ENCODE assay signal across 10 mouse cellular contexts in genomic region chr13:94882221-94882620, GRCm38 (mm10). TPM values are rescaled to one million over a fixed set of nuclear protein-coding genes. Genes with fewer than 3 reads are reported as not detected.
DNase-seq lines count a peak whose midpoint lies in the region; ATAC-seq and TF ChIP-seq lines count a peak whose summit lies in the region.
"Had no signal": no experiment of that assay in that cellular context is flagged by ENCODE, and none has a peak within 500 bp of the region (broad histone marks: within the 10 kb centered on the region; RNA-seq: fewer than 3 reads in every experiment).

No protein-coding gene starts in this region.

- no peak overlapping the region for H3K27ac ChIP-seq in heart, embryonic 14.5 days (replicated peaks in 1 of 2; ENCODE audit: control insufficient read depth in 1 of 2, insufficient read depth in 1 of 2, low read depth in 2 of 2, low read length in 2 of 2)
- no peak overlapping the region for H3K27ac ChIP-seq in heart, embryonic 10.5 days
- no peak overlapping the region for H3K27ac ChIP-seq in spleen, adult 2 months (ENCODE audit: insufficient read depth, low read length)
- H3K27ac ChIP-seq in liver, embryonic 13.5 days = no peak overlapping the region
- H3K27ac ChIP-seq: lung, embryonic 15.5 days had no signal

- TF ChIP-seq POLR2A in spleen, adult 2 months (IDR thresholded peaks at IDR 0.05; ENCODE audit: low read depth, low read length) = no peak

- no peaks in the 10 kb centered on the region for H3K36me3 ChIP-seq in heart, embryonic 14.5 days (ENCODE audit: control insufficient read depth, insufficient read depth, low read length)
- no peaks in the 10 kb centered on the region for H3K36me3 ChIP-seq in heart, embryonic 10.5 days
- H3K36me3 ChIP-seq in spleen, adult 2 months (ENCODE audit: control insufficient read depth, insufficient read depth, low read length) = no peaks in the 10 kb centered on the region
- no peaks in the 10 kb centered on the region for H3K36me3 ChIP-seq in liver, embryonic 13.5 days
- H3K36me3 ChIP-seq: lung, embryonic 15.5 days had no signal

- H3K9ac ChIP-seq in heart, embryonic 14.5 days (ENCODE audit: low read length) = no peak overlapping the region
- no peak overlapping the region for H3K9ac ChIP-seq in liver, embryonic 13.5 days
- H3K9ac ChIP-seq: lung, embryonic 15.5 days had no signal

- 2% methylated on average over 10 of the region's 10 CpGs for WGBS in heart, embryonic 14.5 days
- 3% methylated on average over 10 of the region's 10 CpGs for WGBS in heart, embryonic 10.5 days
- WGBS in spleen, adult 2 months = 9% methylated on average over 10 of the region's 10 CpGs
- 4% methylated on average over 10 of the region's 10 CpGs for WGBS in liver, embryonic 13.5 days (ENCODE audit: insufficient replicate concordance)

- H3K4me2 ChIP-seq in heart, embryonic 14.5 days (ENCODE audit: low read length) = peak overlapping the region; percentile 94
- H3K4me2 ChIP-seq in liver, embryonic 13.5 days = peak overlapping the region; percentile 63; the same call in 1 of the 2 replicates

- H3K27me3 ChIP-seq in heart, embryonic 14.5 days (ENCODE audit: control insufficient read depth, insufficient read depth, low read length) = peaks cover 90% of the 10 kb centered on the region
- peaks cover 100% of the 10 kb centered on the region for H3K27me3 ChIP-seq in heart, embryonic 10.5 days (ENCODE audit: insufficient read depth, poor library complexity, severe bottlenecking)
- peaks cover 39% of the 10 kb centered on the region for H3K27me3 ChIP-seq in spleen, adult 2 months (ENCODE audit: control insufficient read depth, insufficient read depth, low read length)
- peaks cover 89% of the 10 kb centered on the region for H3K27me3 ChIP-seq in liver, embryonic 13.5 days

- no peak for ATAC-seq in heart, embryonic 14.5 days (ENCODE audit: insufficient number of reproducible peaks, insufficient read depth, low FRiP score, low read depth)
- ATAC-seq in liver, embryonic 13.5 days (ENCODE audit: low read depth) = no peak

- DNase-seq in heart, embryonic 10.5 days (ENCODE audit: low spot score) = no peak
- DNase-seq in spleen, adult 2 months (ENCODE audit: low read depth in 1 of 2, low spot score in 2 of 2) = no peak
- DNase-seq in spleen, postnatal 4 days (ENCODE audit: low spot score in 2 of 2) = no peak
- DNase-seq in liver, embryonic 13.5 days = no peak
- no peak for DNase-seq in cerebellum, adult 8-10 months
- no peak for DNase-seq in left cerebral cortex, postnatal 36 days (ENCODE audit: low spot score in 2 of 2)
- DNase-seq: kidney, adult 2 months had no signal

- intact Hi-C loops in left cerebral cortex, postnatal 36 days (cut with DNase I) = loop anchor here (5.0 kb wide), 1 partner anchor 285 kb away; no protein-coding TSS in a partner anchor

- TF ChIP-seq CTCF in spleen, adult 2 months (IDR thresholded peaks at IDR 0.05; ENCODE audit: extremely low read depth, insufficient read depth, insufficient read length, insufficient replicate concordance) = no peak

- peaks cover 7 to 23% of the 10 kb centered on the region in 2 experiments for H3K4me1 ChIP-seq in heart, embryonic 14.5 days (ENCODE audit: control insufficient read depth in 2 of 2, insufficient read depth in 2 of 2, low read length in 2 of 2)
- peaks cover 25% of the 10 kb centered on the region for H3K4me1 ChIP-seq in heart, embryonic 10.5 days
- H3K4me1 ChIP-seq in spleen, adult 2 months (ENCODE audit: control insufficient read depth, insufficient read depth, insufficient read length) = peaks cover 15% of the 10 kb centered on the region
- peaks cover 18% of the 10 kb centered on the region for H3K4me1 ChIP-seq in liver, embryonic 13.5 days (replicated peaks)

- peak overlapping the region in 1 of 2 experiments; percentile 51; a peak in 2 of 4 replicates for H3K4me3 ChIP-seq in heart, embryonic 14.5 days (ENCODE audit: control insufficient read depth in 1 of 2, insufficient read depth in 1 of 2, low read depth in 1 of 2, low read length in 2 of 2)
- no peak overlapping the region for H3K4me3 ChIP-seq in heart, embryonic 10.5 days
- H3K4me3 ChIP-seq in spleen, adult 2 months (ENCODE audit: extremely low read depth, insufficient read depth, insufficient read length) = peak overlapping the region; percentile 8; the same call in 1 of the 2 replicates
- peak overlapping the region; percentile 48; the same call in 1 of the 2 replicates for H3K4me3 ChIP-seq in liver, embryonic 13.5 days (replicated peaks)

- no peaks in the 10 kb centered on the region for H3K9me3 ChIP-seq in heart, embryonic 14.5 days (ENCODE audit: control insufficient read depth, low read length)
- H3K9me3 ChIP-seq in heart, embryonic 10.5 days = no peaks in the 10 kb centered on the region
- H3K9me3 ChIP-seq in liver, embryonic 13.5 days (replicated peaks) = no peaks in the 10 kb centered on the region
- H3K9me3 ChIP-seq: lung, embryonic 15.5 days had no signal

RNA-seq across cellular contexts. Expression of gene Otp, which starts 6.8 kb away (rescaled TPM):
- polyA plus RNA-seq in heart, embryonic 14.5 days (2014; fragmentation: Nextera tagmentation; extraction: Ambion mirVana) = not detected in 2 replicates
- polyA plus RNA-seq in heart, embryonic 10.5 days (2016; fragmentation: Nextera tagmentation; extraction: Ambion mirVana) = not detected in 2 replicates
- not detected in 2 replicates for polyA plus RNA-seq in spleen, adult 2 months (2012; rRNA removed)
- not detected in 2 replicates for polyA plus RNA-seq in liver, embryonic 13.5 days (2015; fragmentation: Nextera tagmentation; extraction: Ambion mirVana)
- under 1 TPM in 1 of 2 experiments, not detected in 1; 0.34 TPM for total RNA-seq in left cerebral cortex, postnatal 36 days (2021)
- polyA plus RNA-seq: kidney, adult 2 months; lung, embryonic 15.5 days; testis, adult 2 months had no signal
